Mouse (Mus musculus) forebrain, embryonic 14.5 days (tissue): ENCODE measurements around the gene Tnfsf10. TPM values are rescaled to one million over a fixed set of nuclear protein-coding genes. Genes with fewer than 3 reads are reported as not detected.

ENCODE experiments used
- ATAC-seq: fragments of 200-750 bp; cut with Nextera tagmentation; 2 replicates; pipeline ENCODE4 v1.8.0; 2017; ENCODE audit warnings: mild to moderate bottlenecking, moderate library complexity
- DNase-seq: peaks from one replicate; pipeline ENCODE4 v3.0.0-alpha.2; 2015; ENCODE audit warnings: low spot score
- H3K27ac ChIP-seq: fragments of 300-500 bp; sonication (generic); 2 replicates; pipeline ENCODE4 v1.5.1; 2014; ENCODE audit warnings: low read depth, mild to moderate bottlenecking, control low read depth, low read length, moderate library complexity
- H3K27me3 ChIP-seq: fragments of 300-500 bp; sonication (generic); replicated peaks from 2 replicates; pipeline ENCODE4 v1.6.1; 2014; ENCODE audit warnings: low read length, control low read depth, mixed read lengths; ENCODE audit not compliant: control insufficient read depth, insufficient read depth
- H3K36me3 ChIP-seq: fragments of 300-500 bp; sonication (generic); 2 replicates; pipeline ENCODE4 v1.6.1; 2014; ENCODE audit warnings: low read length, control low read depth; ENCODE audit not compliant: control insufficient read depth, insufficient read depth
- H3K4me1 ChIP-seq: fragments of 300-500 bp; sonication (generic); 2 replicates; pipeline ENCODE4 v1.6.1; 2014; ENCODE audit warnings: antibody characterized with exemption, low read length, control low read depth; ENCODE audit not compliant: control insufficient read depth, insufficient read depth
- H3K4me2 ChIP-seq: fragments of 300-500 bp; sonication (generic); 2 replicates; pipeline ENCODE4 v1.6.1; 2014; ENCODE audit warnings: mild to moderate bottlenecking, control low read depth, low read length
- H3K4me3 ChIP-seq: fragments of 300-500 bp; sonication (generic); 2 replicates; pipeline ENCODE4 v1.5.1; 2014; ENCODE audit warnings: low read depth, low read length, control low read depth
- H3K9ac ChIP-seq: fragments of 300-500 bp; sonication (generic); 2 replicates; pipeline ENCODE4 v1.6.1; 2014; ENCODE audit warnings: mild to moderate bottlenecking, low read length, control low read depth, moderate library complexity
- H3K9me3 ChIP-seq: fragments of 300-500 bp; sonication (generic); replicated peaks from 2 replicates; pipeline ENCODE4 v1.6.1; 2016; ENCODE audit warnings: low read length, control low read depth, mixed read lengths; ENCODE audit not compliant: control insufficient read depth
- WGBS: fragments of 180-500 bp; shearing (Covaris S2); extraction: QIAGEN DNeasy Blood & Tissue Kit; methylation state at CpG from one replicate; pipeline ENCODE4 v1.1.7; 2014; 5-methylcytosine and 5-hydroxymethylcytosine counted together
- polyA plus RNA-seq: library from polyadenylated mRNA; unstranded; fragments of >200 nt; fragmentation: Nextera tagmentation; extraction: Ambion mirVana; gene quantifications from 2 replicates; pipeline ENCODE4 v1.2.1, GENCODE M21; 2014

The Tnfsf10 gene
- polyA plus RNA-seq, 1 experiment from 2014 or later, result 0.19 TPM

- DNase-seq, result no peak
- Histone ChIP-seq H3K9ac (no peak overlapping the region), H3K27me3 (no peaks in the 10 kb centered on the region), H3K9me3 (no peaks in the 10 kb centered on the region), H3K4me3 (no peak overlapping the region), H3K27ac (no peak overlapping the region), H3K36me3 (no peaks in the 10 kb centered on the region), H3K4me2 (no peak overlapping the region), H3K4me1 (no peaks in the 10 kb centered on the region)
- ATAC-seq, result no peak
- 69% methylated on average over 6 of the region's 6 CpGs for WGBS
Observed at GRCm38 (mm10) chr3:27342462-27342861, 25.6 kb downstream of the Tnfsf10 start.

DNA sequence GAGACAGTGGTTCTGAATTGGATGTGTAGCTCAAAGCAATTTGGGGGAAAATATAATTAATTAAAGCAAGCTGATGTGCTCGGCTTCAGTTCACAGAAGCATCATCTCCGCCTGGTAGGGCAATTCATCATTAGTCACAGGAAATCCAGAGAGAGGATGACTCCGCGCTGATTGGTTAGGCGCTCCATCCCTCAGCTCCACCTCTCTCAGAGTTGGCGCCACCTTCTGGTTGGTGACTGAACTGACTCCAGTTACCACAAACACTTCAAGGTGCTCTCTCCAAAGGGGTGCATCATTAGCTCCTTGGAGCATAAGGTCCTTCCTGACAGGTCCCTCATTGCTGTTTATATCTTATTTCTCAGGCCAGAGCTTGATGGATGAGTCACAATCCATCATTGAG lies 28.7 kb downstream of the Tnfsf10 start:
- H3K4me3 ChIP-seq, result no peak overlapping the region
- no peaks in the 10 kb centered on the region for H3K27me3 ChIP-seq
- no peak overlapping the region for H3K4me2 ChIP-seq
- H3K9me3 ChIP-seq, result no peaks in the 10 kb centered on the region
- H3K36me3 ChIP-seq, result no peaks in the 10 kb centered on the region
- no peaks in the 10 kb centered on the region for H3K4me1 ChIP-seq
- 53% methylated on average over 6 of the region's 6 CpGs for WGBS
- no peak overlapping the region for H3K9ac ChIP-seq
- ATAC-seq, result no peak
- H3K27ac ChIP-seq, result no peak overlapping the region
- no peak for DNase-seq

- Histone ChIP-seq H3K9ac (no peak overlapping the region), H3K4me1 (no peaks in the 10 kb centered on the region), H3K27me3 (no peaks in the 10 kb centered on the region), H3K9me3 (no peaks in the 10 kb centered on the region), H3K4me2 (no peak overlapping the region), H3K27ac (no peak overlapping the region), H3K36me3 (no peaks in the 10 kb centered on the region), H3K4me3 (no peak overlapping the region)
- ATAC-seq, result peak; percentile 53; the same call in 1 of the 2 replicates
- DNase-seq, result peak; percentile 42
- 71% methylated on average over 5 of the region's 5 CpGs for WGBS
Observed at GRCm38 (mm10) chr3:27348462-27348861, 31.6 kb downstream of the Tnfsf10 start.

DNA sequence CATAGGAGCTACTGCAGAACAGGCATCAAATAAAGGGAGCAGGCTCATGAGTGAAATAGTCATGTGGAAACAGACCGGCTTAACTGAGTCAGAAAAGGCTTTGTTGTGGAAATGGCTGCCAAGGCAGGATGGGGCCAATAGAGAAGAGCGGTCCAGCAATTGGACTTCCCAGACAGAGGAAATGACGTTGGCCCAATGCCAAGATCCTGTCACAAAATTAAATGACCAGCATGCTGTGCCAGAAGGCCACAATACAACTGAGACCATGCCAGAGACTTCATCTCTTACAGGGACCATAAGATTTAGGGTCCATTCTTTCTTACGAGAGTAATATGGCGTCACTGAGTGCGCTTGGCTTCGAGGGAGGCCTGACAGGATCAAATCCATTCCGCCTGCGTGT lies 34.3 kb downstream of the Tnfsf10 start:
- Histone ChIP-seq H3K27me3 (no peaks in the 10 kb centered on the region), H3K36me3 (no peaks in the 10 kb centered on the region), H3K9ac (no peak overlapping the region), H3K4me1 (no peaks in the 10 kb centered on the region), H3K4me2 (no peak overlapping the region), H3K27ac (no peak overlapping the region), H3K9me3 (no peaks in the 10 kb centered on the region), H3K4me3 (no peak overlapping the region)
- DNase-seq, result peak; percentile 75
- peak; percentile 91 for ATAC-seq
- WGBS, result 38% methylated on average over 9 of the region's 9 CpGs

GRCm38 (mm10) chr3:27359100-27359720 lies 42.4 kb downstream of the Tnfsf10 start:
- no peak overlapping the region for H3K4me3 ChIP-seq
- H3K27ac ChIP-seq, result no peak overlapping the region
- H3K4me2 ChIP-seq, result no peak overlapping the region
- no peak for DNase-seq
- no peaks in the 10 kb centered on the region for H3K36me3 ChIP-seq
- no peaks in the 10 kb centered on the region for H3K27me3 ChIP-seq
- H3K4me1 ChIP-seq, result no peaks in the 10 kb centered on the region
- H3K9ac ChIP-seq, result no peak overlapping the region
- ATAC-seq, result no peak
- 87% methylated on average over 2 of the region's 2 CpGs for WGBS
- H3K9me3 ChIP-seq, result no peaks in the 10 kb centered on the region

DNA sequence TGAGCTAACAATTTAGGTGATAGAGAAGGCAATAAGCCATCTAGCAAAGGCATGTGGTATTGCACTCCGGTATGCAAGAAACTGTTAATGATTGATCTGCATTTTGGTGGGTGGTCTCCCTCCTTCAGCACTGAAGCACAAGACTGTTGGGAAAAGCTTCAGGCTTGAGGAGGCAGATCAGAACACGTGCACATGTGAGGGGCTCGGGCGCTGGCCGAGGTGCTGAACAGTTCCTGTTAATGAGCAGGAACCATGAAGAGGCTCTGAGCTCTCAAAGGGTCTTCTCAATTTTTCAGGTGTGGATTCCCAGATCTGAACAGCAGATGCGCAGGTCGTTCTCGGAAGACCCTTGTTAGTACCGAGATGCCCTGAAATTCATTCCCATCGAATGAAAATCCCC lies 53.3 kb downstream of the Tnfsf10 start:
- H3K4me2 ChIP-seq, result no peak overlapping the region
- no peak overlapping the region for H3K27ac ChIP-seq
- H3K36me3 ChIP-seq, result no peaks in the 10 kb centered on the region
- H3K4me3 ChIP-seq, result no peak overlapping the region
- H3K9me3 ChIP-seq, result no peaks in the 10 kb centered on the region
- 6% methylated on average over 10 of the region's 10 CpGs for WGBS
- ATAC-seq, result no peak
- peaks cover 7% of the 10 kb centered on the region for H3K4me1 ChIP-seq
- peak; percentile 46 for DNase-seq
- no peak overlapping the region for H3K9ac ChIP-seq
- H3K27me3 ChIP-seq, result peaks cover 55% of the 10 kb centered on the region

GRCm38 (mm10) chr3:27370582-27371275 lies 53.9 kb downstream of the Tnfsf10 start:
- H3K4me3 ChIP-seq, result peak overlapping the region; percentile 37
- peak overlapping the region; percentile 41; the same call in 1 of the 2 replicates for H3K9ac ChIP-seq
- peaks cover 55% of the 10 kb centered on the region for H3K27me3 ChIP-seq
- H3K4me1 ChIP-seq, result peaks cover 7% of the 10 kb centered on the region
- DNase-seq, result no peak
- H3K4me2 ChIP-seq, result peak overlapping the region; percentile 76
- no peak for ATAC-seq
- no peaks in the 10 kb centered on the region for H3K36me3 ChIP-seq
- WGBS, result 3% methylated on average over 20 of the region's 20 CpGs
- no peaks in the 10 kb centered on the region for H3K9me3 ChIP-seq
- no peak overlapping the region for H3K27ac ChIP-seq

DNA sequence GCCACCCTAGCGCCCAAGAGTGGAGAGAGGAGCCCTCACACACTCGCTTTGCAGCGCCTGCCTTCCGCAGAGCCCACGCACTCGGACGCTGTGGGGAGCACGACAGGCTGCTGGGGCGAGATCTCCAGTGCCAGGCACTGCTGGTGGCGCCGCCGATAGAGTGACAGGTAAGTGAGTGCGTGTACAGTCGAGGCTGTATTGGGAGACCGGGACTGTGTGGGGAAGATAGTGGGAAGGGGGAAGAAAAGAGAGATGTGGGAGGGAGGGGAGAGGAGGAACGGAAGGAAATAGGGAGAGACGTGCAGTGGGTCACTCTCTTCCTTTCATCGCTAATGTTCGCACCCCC lies 54.4 kb downstream of the Tnfsf10 start, which contains the start of gene Ghsr:
TSS of gene Ghsr (plus strand) at position 76 of the 346 bp plus-strand sequence.
- DNase-seq (peak; percentile 7), ATAC-seq (peak; percentile 60; the same call in 1 of the 2 replicates)
- peak within 1 kb of the TSS; percentile 37 for H3K4me3 ChIP-seq
- WGBS, result under 1% methylated on average over 19 of the region's 19 CpGs
- H3K4me1 ChIP-seq, result peaks cover 7% of the 10 kb centered on the region
- H3K27me3 ChIP-seq, result peaks cover 55% of the 10 kb centered on the region
- no peaks in the 10 kb centered on the region for H3K9me3 ChIP-seq
- peak within 1 kb of the TSS; percentile 76 for H3K4me2 ChIP-seq
- H3K9ac ChIP-seq, result peak within 1 kb of the TSS; percentile 41
- H3K27ac ChIP-seq, result no peak within 1 kb of the TSS
- H3K36me3 ChIP-seq, result no peaks in the 10 kb centered on the region
